Mouse (Mus musculus): ENCODE data around the gene Sptbn4. TPM values are rescaled to one million over a fixed set of nuclear protein-coding genes. Genes with fewer than 3 reads are reported as not detected.

Sptbn4 gene
- polyA plus RNA-seq, 1 experiment from 2014 or later = 0.37 TPM

GRCm38 (mm10) chr7:27446521-27447418 is 716 bp downstream of the Sptbn4 start:
- Histone ChIP-seq H3K27ac (peak overlapping the region; percentile 33; the same call in 1 of the 2 replicates), H3K27me3 (ENCODE audit: poor library complexity, severe bottlenecking) (peaks cover 48% of the 10 kb centered on the region)
- DNase-seq (ENCODE audit: extremely low spot score, low spot score) = peak; percentile 18

GRCm38 (mm10) chr7:27446051-27446450 is 1.4 kb downstream of the Sptbn4 start:
- DNase-seq (ENCODE audit: extremely low spot score, low spot score) = no peak
- Histone ChIP-seq H3K4me3 (peak overlapping the region; percentile 66), H3K4me1 (peaks cover 25% of the 10 kb centered on the region), H3K36me3 (replicated peaks) (no peaks in the 10 kb centered on the region), H3K27ac (peak overlapping the region; percentile 33; the same call in 1 of the 2 replicates), H3K9me3 (no peaks in the 10 kb centered on the region), H3K27me3 (ENCODE audit: poor library complexity, severe bottlenecking) (peaks cover 48% of the 10 kb centered on the region)
- under 1% methylated on average over 18 of the region's 18 CpGs for WGBS

More at GRCm38 (mm10) chr7:27446521-27447418, 716 bp downstream of the Sptbn4 start:
- H3K4me1 ChIP-seq = peaks cover 25% of the 10 kb centered on the region
- 7% methylated on average over 53 of the region's 53 CpGs for WGBS
- H3K4me3 ChIP-seq = peak overlapping the region; percentile 66
- H3K36me3 ChIP-seq (replicated peaks) = no peaks in the 10 kb centered on the region
- no peaks in the 10 kb centered on the region for H3K9me3 ChIP-seq

- DNase-seq (ENCODE audit: extremely low spot score, low spot score) = no peak
- Histone ChIP-seq H3K27me3 (ENCODE audit: poor library complexity, severe bottlenecking) (peaks cover 14% of the 10 kb centered on the region), H3K4me1 (no peaks in the 10 kb centered on the region), H3K36me3 (replicated peaks) (no peaks in the 10 kb centered on the region), H3K27ac (no peak overlapping the region), H3K9me3 (no peaks in the 10 kb centered on the region), H3K4me3 (no peak overlapping the region)
- WGBS = 79% methylated on average over 4 of the region's 4 CpGs
These were observed 7.5 kb downstream of the Sptbn4 start for GRCm38 (mm10) chr7:27440014-27440413.

GRCm38 (mm10) chr7:27437544-27437943 is 9.9 kb downstream of the Sptbn4 start:
- no peak overlapping the region for H3K4me3 ChIP-seq
- no peak overlapping the region for H3K27ac ChIP-seq
- peak; percentile 24 for DNase-seq (ENCODE audit: extremely low spot score, low spot score)
- no peaks in the 10 kb centered on the region for H3K36me3 ChIP-seq (replicated peaks)
- no peaks in the 10 kb centered on the region for H3K4me1 ChIP-seq
- H3K27me3 ChIP-seq (ENCODE audit: poor library complexity, severe bottlenecking) = peaks cover 28% of the 10 kb centered on the region
- H3K9me3 ChIP-seq = no peaks in the 10 kb centered on the region
- WGBS = 61% methylated on average over 5 of the region's 5 CpGs

DNA sequence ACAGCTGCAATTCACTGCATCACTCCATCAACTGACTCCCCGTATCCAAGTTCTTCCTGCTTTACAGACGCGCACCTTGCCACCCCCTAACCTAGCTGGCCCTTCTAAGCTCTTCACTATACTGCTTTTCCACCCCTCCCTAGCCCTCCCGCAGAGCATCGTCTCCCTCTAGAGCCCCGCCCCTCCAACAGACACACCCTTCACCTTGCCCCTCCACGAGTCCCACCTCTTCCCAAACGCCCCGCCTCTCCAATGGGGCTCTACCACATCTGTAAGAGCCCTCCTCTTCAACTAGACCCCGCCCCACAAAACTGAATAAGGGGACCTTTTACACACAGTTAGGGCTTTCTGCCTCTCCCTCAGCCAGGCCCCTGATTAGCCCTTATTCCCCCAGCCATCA is 13.7 kb downstream of the Sptbn4 start:
- Histone ChIP-seq H3K4me1 (no peaks in the 10 kb centered on the region), H3K27me3 (ENCODE audit: poor library complexity, severe bottlenecking) (peaks cover 28% of the 10 kb centered on the region), H3K36me3 (replicated peaks) (no peaks in the 10 kb centered on the region), H3K9me3 (peaks cover 7% of the 10 kb centered on the region; the same call in 1 of the 2 replicates), H3K4me3 (no peak overlapping the region; the same call in 1 of the 2 replicates), H3K27ac (no peak overlapping the region)
- WGBS = 13% methylated on average over 10 of the region's 10 CpGs
- DNase-seq (ENCODE audit: extremely low spot score, low spot score) = no peak

GRCm38 (mm10) chr7:27433349-27433748 is 14.1 kb downstream of the Sptbn4 start:
- WGBS = 28% methylated on average over 10 of the region's 10 CpGs
- Histone ChIP-seq H3K9me3 (peaks cover 7% of the 10 kb centered on the region; the same call in 1 of the 2 replicates), H3K4me3 (no peak overlapping the region; the same call in 1 of the 2 replicates), H3K27me3 (ENCODE audit: poor library complexity, severe bottlenecking) (peaks cover 28% of the 10 kb centered on the region), H3K27ac (no peak overlapping the region), H3K4me1 (no peaks in the 10 kb centered on the region), H3K36me3 (replicated peaks) (no peaks in the 10 kb centered on the region)
- DNase-seq (ENCODE audit: extremely low spot score, low spot score) = no peak

DNA sequence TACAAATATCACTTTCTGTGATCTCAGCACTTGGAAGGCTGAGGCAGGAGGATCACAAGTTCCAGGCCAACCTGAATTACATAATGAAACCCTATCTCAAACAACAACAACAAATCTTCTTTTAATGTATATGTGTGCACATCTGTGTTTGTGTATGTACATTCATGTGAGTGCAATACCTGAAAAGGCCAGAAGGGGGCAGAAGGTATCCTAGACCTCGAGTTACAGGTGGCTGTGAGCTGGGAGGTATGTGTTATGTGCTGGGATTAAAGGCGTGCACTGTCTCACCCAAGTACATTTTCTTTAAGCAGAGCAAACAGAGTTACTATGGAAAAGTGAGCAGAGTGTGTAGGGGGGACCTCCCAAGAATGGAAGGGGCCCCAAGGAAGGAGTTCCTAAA is 18.4 kb downstream of the Sptbn4 start:
- H3K36me3 ChIP-seq (replicated peaks) = no peaks in the 10 kb centered on the region
- 64% methylated on average over 2 of the region's 2 CpGs for WGBS
- no peak for DNase-seq (ENCODE audit: extremely low spot score, low spot score)
- H3K27me3 ChIP-seq (ENCODE audit: poor library complexity, severe bottlenecking) = peaks cover 15% of the 10 kb centered on the region
- H3K4me1 ChIP-seq = no peaks in the 10 kb centered on the region
- H3K9me3 ChIP-seq = peaks cover 7% of the 10 kb centered on the region; the same call in 1 of the 2 replicates
- no peak overlapping the region for H3K4me3 ChIP-seq
- H3K27ac ChIP-seq = no peak overlapping the region

DNA sequence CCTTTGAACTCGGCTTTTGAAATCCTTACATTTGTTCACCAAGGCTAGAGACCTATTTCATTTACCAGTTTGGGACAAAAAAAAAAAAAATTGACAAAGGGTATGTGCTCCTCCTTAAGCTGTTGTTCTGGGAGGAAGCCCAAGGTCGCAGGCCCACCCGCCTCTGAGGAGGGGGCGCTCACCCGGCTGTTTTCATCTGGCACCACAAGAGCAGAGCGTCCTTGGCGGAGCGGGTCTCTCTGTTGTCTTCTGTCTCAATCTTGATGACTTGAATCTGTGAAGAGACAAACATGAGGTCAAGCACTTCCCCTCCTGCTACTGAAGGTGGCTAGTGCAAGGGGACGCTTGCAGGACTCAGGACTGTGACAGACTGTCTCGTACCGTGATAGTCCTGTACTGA is 19.5 kb downstream of the Sptbn4 start:
- Histone ChIP-seq H3K4me3 (no peak overlapping the region), H3K9me3 (peaks cover 7% of the 10 kb centered on the region; the same call in 1 of the 2 replicates), H3K27me3 (ENCODE audit: poor library complexity, severe bottlenecking) (peaks cover 4% of the 10 kb centered on the region), H3K36me3 (replicated peaks) (no peaks in the 10 kb centered on the region), H3K27ac (no peak overlapping the region), H3K4me1 (no peaks in the 10 kb centered on the region)
- no peak for DNase-seq (ENCODE audit: extremely low spot score, low spot score)
- 81% methylated on average over 11 of the region's 11 CpGs for WGBS

- H3K4me1 ChIP-seq = no peaks in the 10 kb centered on the region
- no peak overlapping the region for H3K4me3 ChIP-seq
- H3K27ac ChIP-seq = no peak overlapping the region
- no peak for DNase-seq (ENCODE audit: extremely low spot score, low spot score)
- no peaks in the 10 kb centered on the region for H3K36me3 ChIP-seq (replicated peaks)
- no peaks in the 10 kb centered on the region; the same call in 1 of the 2 replicates for H3K27me3 ChIP-seq (ENCODE audit: poor library complexity, severe bottlenecking)
- H3K9me3 ChIP-seq = peaks cover 14% of the 10 kb centered on the region; the same call in 1 of the 2 replicates
- WGBS = 91% methylated on average over 1 of the region's 1 CpGs
These were observed 20.1 kb downstream of the Sptbn4 start for GRCm38 (mm10) chr7:27427387-27427786.

GRCm38 (mm10) chr7:27423556-27424326 is 23.7 kb downstream of the Sptbn4 start:
- no peaks in the 10 kb centered on the region for H3K4me1 ChIP-seq
- H3K27ac ChIP-seq = no peak overlapping the region
- H3K9me3 ChIP-seq = peaks cover 14% of the 10 kb centered on the region; the same call in 1 of the 2 replicates
- H3K36me3 ChIP-seq (replicated peaks) = no peaks in the 10 kb centered on the region
- DNase-seq (ENCODE audit: extremely low spot score, low spot score) = no peak
- 85% methylated on average over 12 of the region's 12 CpGs for WGBS
- no peaks in the 10 kb centered on the region for H3K27me3 ChIP-seq (ENCODE audit: poor library complexity, severe bottlenecking)
- H3K4me3 ChIP-seq = no peak overlapping the region

DNA sequence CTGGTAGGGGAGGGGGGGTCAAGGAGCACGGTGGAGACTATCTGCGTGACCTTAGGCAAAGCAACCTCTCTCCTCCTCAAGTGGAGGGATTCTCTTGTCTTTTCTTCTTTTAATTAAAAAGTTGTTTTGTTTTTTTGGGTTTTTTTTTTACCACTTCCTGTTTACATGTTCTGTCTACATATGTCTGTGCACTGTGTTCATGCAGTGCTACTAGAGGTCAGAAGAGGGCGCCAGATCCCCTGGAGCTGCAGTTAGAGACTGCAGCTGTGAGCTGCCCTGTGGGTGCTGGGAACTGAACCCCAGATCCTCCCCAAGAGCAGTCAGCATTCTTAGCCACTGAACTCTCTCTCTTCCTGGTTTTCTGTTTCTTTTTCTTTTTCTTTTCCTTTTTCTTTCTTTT is 28.4 kb downstream of the Sptbn4 start:
- 71% methylated on average over 3 of the region's 3 CpGs for WGBS
- Histone ChIP-seq H3K4me1 (no peaks in the 10 kb centered on the region), H3K9me3 (peaks cover 14% of the 10 kb centered on the region; the same call in 1 of the 2 replicates), H3K27ac (no peak overlapping the region), H3K4me3 (no peak overlapping the region), H3K27me3 (ENCODE audit: poor library complexity, severe bottlenecking) (peaks cover 3% of the 10 kb centered on the region; the same call in 1 of the 2 replicates), H3K36me3 (replicated peaks) (no peaks in the 10 kb centered on the region)
- DNase-seq (ENCODE audit: extremely low spot score, low spot score) = no peak

- H3K27ac ChIP-seq = no peak overlapping the region
- H3K36me3 ChIP-seq (replicated peaks) = no peaks in the 10 kb centered on the region
- peaks cover 5% of the 10 kb centered on the region; the same call in 1 of the 2 replicates for H3K9me3 ChIP-seq
- DNase-seq (ENCODE audit: extremely low spot score, low spot score) = no peak
- peaks cover 3% of the 10 kb centered on the region; the same call in 1 of the 2 replicates for H3K27me3 ChIP-seq (ENCODE audit: poor library complexity, severe bottlenecking)
- no peak overlapping the region for H3K4me3 ChIP-seq
- no peaks in the 10 kb centered on the region for H3K4me1 ChIP-seq
- 76% methylated on average over 2 of the region's 2 CpGs for WGBS
These were observed 30.3 kb downstream of the Sptbn4 start for GRCm38 (mm10) chr7:27417151-27417550.

Measured in forebrain, embryonic 10.5 days (tissue).